Comparison of ENCODE assay signal across 16 mouse cellular contexts in the genomic region with DNA sequence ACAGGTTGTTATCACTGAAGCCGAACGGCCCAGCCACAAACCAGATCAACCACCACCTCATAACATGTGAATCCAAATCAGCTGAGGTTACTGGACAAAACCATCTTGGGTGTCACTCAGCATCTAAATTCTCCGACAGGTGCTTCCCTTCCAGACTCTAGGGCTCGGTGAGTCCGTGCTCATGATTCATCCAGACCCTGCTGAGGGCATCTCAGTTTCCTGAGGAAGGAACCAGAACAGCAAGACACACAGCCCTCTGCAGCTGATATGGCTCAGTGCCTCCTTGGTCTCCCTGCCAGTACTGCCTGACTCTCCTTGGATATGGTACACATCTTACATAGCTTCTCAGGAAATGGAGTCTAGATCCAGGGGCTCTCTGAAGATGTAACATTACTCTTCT. TPM values are rescaled to one million over a fixed set of nuclear protein-coding genes. Genes with fewer than 3 reads are reported as not detected.
DNase-seq lines count a peak whose midpoint lies in the region; ATAC-seq and TF ChIP-seq lines count a peak whose summit lies in the region.
"Had no signal": no experiment of that assay in that cellular context is flagged by ENCODE, and none has a peak within 500 bp of the region (broad histone marks: within the 10 kb centered on the region; RNA-seq: fewer than 3 reads in every experiment).

No protein-coding gene starts in this region.

- peak; percentile 6 for DNase-seq in adrenal gland, adult 8-10 months
- no peak for DNase-seq in adrenal gland, postnatal 10 days
- DNase-seq in 416B (ENCODE audit: low read depth): peak; percentile 34
- DNase-seq in kidney, postnatal 25 days: peak; percentile 8 to 57
- DNase-seq in cerebellum, adult 2 months: no peak
- DNase-seq in layer of hippocampus, adult 8-10 months (ENCODE audit: low spot score in 2 of 2): no peak
- DNase-seq: cerebellum, adult 9-10 months; gastrocnemius, postnatal 14 days; layer of hippocampus, postnatal 36 days; midbrain, embryonic 14.5 days; spleen, adult 18-20 months; thymus, postnatal 25 days had no signal

- no peak overlapping the region for H3K27ac ChIP-seq in cerebellum, adult 2 months (ENCODE audit: insufficient read depth, low read length)
- H3K27ac ChIP-seq: liver, embryonic 15.5 days; neural tube, embryonic 13.5 days had no signal

- H3K4me1 ChIP-seq in cerebellum, adult 2 months (ENCODE audit: control insufficient read depth, insufficient read depth, low read length): no peaks in the 10 kb centered on the region
- H3K4me1 ChIP-seq: liver, embryonic 15.5 days; neural tube, embryonic 13.5 days had no signal

- no peaks in the 10 kb centered on the region for H3K27me3 ChIP-seq in cerebellum, adult 2 months (ENCODE audit: control insufficient read depth, insufficient read depth, low read length)
- H3K27me3 ChIP-seq: liver, embryonic 15.5 days; neural tube, embryonic 13.5 days had no signal

- 60% methylated on average over 5 of the region's 5 CpGs for WGBS in cerebellum, adult 2 months

- no peak for TF ChIP-seq POLR2A in cerebellum, adult 2 months (IDR thresholded peaks at IDR 0.05; ENCODE audit: borderline replicate concordance, insufficient read depth, low read length)

- ATAC-seq in granulocyte monocyte progenitor cell, adult 5-6 weeks (replicated peaks; ENCODE audit: poor library complexity, severe bottlenecking): peak; percentile 20
- ATAC-seq: forebrain, embryonic 14.5 days had no signal

- H3K4me3 ChIP-seq in cerebellum, adult 2 months (replicated peaks; ENCODE audit: insufficient read depth, low read depth, low read length): no peak overlapping the region
- H3K4me3 ChIP-seq: liver, embryonic 15.5 days; neural tube, embryonic 13.5 days had no signal

- no peak for TF ChIP-seq CTCF in cerebellum, adult 2 months (IDR thresholded peaks at IDR 0.05; ENCODE audit: borderline replicate concordance, insufficient read depth, low read depth, low read length)

RNA-seq across cellular contexts. Expression of gene Adgrl4, which starts 51.6 kb away (rescaled TPM):
- 100 to 1,000 TPM in 1 of 4 experiments, 10 to 100 TPM in 3; 66.8 to 100 (median 93.7) TPM for total RNA-seq in adrenal gland, adult 8-10 months (2022)
- 10 to 100 TPM; 53.9 to 57.3 TPM for total RNA-seq in adrenal gland, postnatal 10 days (2021)
- total RNA-seq in granulocyte monocyte progenitor cell, adult 5-6 weeks (2014; fragmentation: Nextera tagmentation): 95.8 and 112 TPM in 2 replicates
- 132 and 143 TPM in 2 replicates for total RNA-seq in granulocyte monocyte progenitor cell, adult 5-6 weeks (2017)
- polyA plus RNA-seq in cerebellum, adult 2 months (2012; rRNA removed): 16.9 and 19.4 TPM in 2 replicates
- total RNA-seq in layer of hippocampus, adult 8-10 months (2022): 10 to 100 TPM; 13.7 to 32.5 (median 19.5) TPM

Comparison
In these comparisons a context has a peak if more than half of its experiments do, and no peak if none do; other contexts are left out.
1. DNase-seq: peak in adrenal gland, adult 8-10 months (single experiment), 416B (single experiment) and kidney, postnatal 25 days (2 of 2); none in adrenal gland, postnatal 10 days (single experiment), cerebellum, adult 2 months (0 of 2) and layer of hippocampus, adult 8-10 months (0 of 2).